Mouse (Mus musculus) layer of hippocampus, adult 2 months (tissue): Measurements from ENCODE around the gene Ces1f. TPM values are rescaled to one million over a fixed set of nuclear protein-coding genes. Genes with fewer than 3 reads are reported as not detected.
"Not testable (repeated sequence)": the region's sequence is repeated elsewhere in the genome, so short reads cannot be mapped to it uniquely, and the experiment has no call there.

Source experiments
- DNase-seq, 2 experiments: peaks; one replicate each; pipeline ENCODE4 v3.0.0; 2022; ENCODE audit warnings: low spot score in 2 of 2
- H3K27ac ChIP-seq: fragments of 200-600 bp; 2 replicates; pipeline ENCODE4 v1.8.1; 2022
- H3K4me3 ChIP-seq: fragments of 200-600 bp; 2 replicates; pipeline ENCODE4 v1.8.1; 2022; ENCODE audit warnings: mild to moderate bottlenecking
- CTCF ChIP-seq: fragments of 200-600 bp; conservative IDR thresholded peaks from 2 replicates; pipeline ENCODE4 v1.8.1; 2022; ENCODE audit warnings: antibody characterized with exemption, mild to moderate bottlenecking, moderate library complexity
- total RNA-seq, 2 experiments: library from RNA; stranded (reverse); gene quantifications; 2 replicates each; pipeline ENCODE4 v1.2.3; 2021

The Ces1f gene
- total RNA-seq, 2 experiments from 2014 or later: not detected

GRCm38 (mm10) chr8:93235681-93236080 lies 43.9 kb downstream of the Ces1f start:
- DNase-seq: no peak
- TF ChIP-seq CTCF: no peak
- no peak overlapping the region for H3K27ac ChIP-seq
- no peak overlapping the region for H3K4me3 ChIP-seq

- Histone ChIP-seq H3K4me3 (no peak overlapping the region), H3K27ac (no peak overlapping the region)
- DNase-seq: no peak
- no peak for TF ChIP-seq CTCF
Measured at GRCm38 (mm10) chr8:93234706-93235105, 44.8 kb downstream of the Ces1f start.

GRCm38 (mm10) chr8:93234068-93234467 lies 45.5 kb downstream of the Ces1f start:
- no peak for DNase-seq
- Histone ChIP-seq H3K27ac (no peak overlapping the region), H3K4me3 (no peak overlapping the region)
- TF ChIP-seq CTCF: no peak

- TF ChIP-seq CTCF: no peak
- DNase-seq: no peak
Measured at GRCm38 (mm10) chr8:93229446-93229845, 50.1 kb downstream of the Ces1f start, which contains the start of gene Ces1e. TSS of gene Ces1e (minus strand) at chr8:93229619.

GRCm38 (mm10) chr8:93228673-93229370 lies 50.7 kb downstream of the Ces1f start:
- DNase-seq: no peak
- Histone ChIP-seq H3K4me3 (no peak overlapping the region), H3K27ac (no peak overlapping the region)
- TF ChIP-seq CTCF: no peak

More at GRCm38 (mm10) chr8:93229446-93229845, 50.1 kb downstream of the Ces1f start, which contains the start of gene Ces1e:
- no peak within 1 kb of the TSS for H3K4me3 ChIP-seq
- H3K27ac ChIP-seq: no peak within 1 kb of the TSS

GRCm38 (mm10) chr8:93226471-93226870 lies 53.1 kb downstream of the Ces1f start:
- DNase-seq, H3K4me3 ChIP-seq, H3K27ac ChIP-seq: not testable (repeated sequence)

- no peak for DNase-seq
- no peak for TF ChIP-seq CTCF
- no peak overlapping the region for H3K4me3 ChIP-seq
- no peak overlapping the region for H3K27ac ChIP-seq
Measured at GRCm38 (mm10) chr8:93221896-93222295, 57.7 kb downstream of the Ces1f start.

GRCm38 (mm10) chr8:93217867-93218266 lies 61.7 kb downstream of the Ces1f start:
- H3K27ac ChIP-seq: no peak overlapping the region
- peak; percentile 76 for TF ChIP-seq CTCF
- H3K4me3 ChIP-seq: no peak overlapping the region
- DNase-seq: no peak

- H3K27ac ChIP-seq: no peak overlapping the region
- TF ChIP-seq CTCF: no peak
- no peak overlapping the region for H3K4me3 ChIP-seq
- no peak for DNase-seq
Measured at GRCm38 (mm10) chr8:93217375-93217774, 62.2 kb downstream of the Ces1f start.

GRCm38 (mm10) chr8:93211091-93211490 lies 68.5 kb downstream of the Ces1f start:
- no peak overlapping the region for H3K27ac ChIP-seq
- no peak overlapping the region for H3K4me3 ChIP-seq
- no peak for DNase-seq
- TF ChIP-seq CTCF: no peak

Other genes with a start within 250 kb of the Ces1f start
- not detected for gene Ces1a, start 231.6 kb downstream of the Ces1f start, total RNA-seq
- not detected for gene Ces1b, start 199.7 kb downstream of the Ces1f start, total RNA-seq
- gene Ces1c, start 148.5 kb downstream of the Ces1f start, total RNA-seq: not detected
- under 1 TPM; 0.49 to 0.76 TPM for gene Ces1d, start 81.9 kb downstream of the Ces1f start, total RNA-seq
- gene Ces1e, start 50.1 kb downstream of the Ces1f start, total RNA-seq: not detected
- gene Ces1g, start 57.6 kb upstream of the Ces1f start, total RNA-seq: not detected
- not detected for gene Ces1h, start 100.0 kb upstream of the Ces1f start, total RNA-seq